Mouse (Mus musculus): ENCODE data around the gene 3830417A13Rik. TPM values are rescaled to one million over a fixed set of nuclear protein-coding genes. Genes with fewer than 3 reads are reported as not detected.

The 3830417A13Rik gene
- total RNA-seq (2014; fragmentation: Nextera tagmentation): not detected in 2 replicates
- not detected in 2 replicates for total RNA-seq (2017)

- no peak for ATAC-seq (replicated peaks; ENCODE audit: low FRiP score, low TSS enrichment, poor library complexity, severe bottlenecking)
These were observed at the start of gene 3830417A13Rik for GRCm38 (mm10) chrX:64173248-64173647. 3830417A13Rik (plus strand) TSS chrX:64173548.

DNA sequence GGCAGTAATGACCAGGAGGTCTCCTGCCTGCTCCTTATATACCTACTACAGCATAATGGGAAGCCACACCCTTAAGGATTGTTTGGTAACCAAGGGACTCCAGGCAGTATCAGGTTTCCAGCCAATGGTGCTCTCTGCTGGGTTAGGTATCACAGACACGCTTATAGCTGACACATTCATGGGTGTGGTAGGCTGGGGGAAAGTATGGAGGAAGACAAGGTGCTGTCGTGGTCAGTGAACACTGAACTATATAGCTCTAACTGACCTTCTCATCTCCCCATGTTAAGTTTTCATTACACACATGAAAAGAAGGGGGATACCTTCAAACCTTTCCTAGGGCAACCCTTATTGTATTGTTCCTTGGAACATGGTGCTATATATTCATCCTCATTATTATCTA lies 21.2 kb upstream of the 3830417A13Rik start, which contains the start of gene Gm6760:
Gene Gm6760 (minus strand): TSS at position 101 of the 400 bp plus-strand sequence.
- no peak for ATAC-seq (replicated peaks; ENCODE audit: low FRiP score, low TSS enrichment, poor library complexity, severe bottlenecking)

- ATAC-seq (replicated peaks; ENCODE audit: low FRiP score, low TSS enrichment, poor library complexity, severe bottlenecking): no peak
These were observed 7.9 kb downstream of the 3830417A13Rik start for GRCm38 (mm10) chrX:64181246-64181645.

Other genes starting within 250 kb of the 3830417A13Rik start
- gene Gm6760, start 21.4 kb upstream of the 3830417A13Rik start, total RNA-seq (2014; fragmentation: Nextera tagmentation): not detected in 2 replicates
- not detected in 2 replicates for gene Gm6760, start 21.4 kb upstream of the 3830417A13Rik start, total RNA-seq (2017)
- gene Slitrk4, start 103.4 kb downstream of the 3830417A13Rik start, total RNA-seq (2014; fragmentation: Nextera tagmentation): not detected in 2 replicates
- not detected in 2 replicates for gene Slitrk4, start 103.4 kb downstream of the 3830417A13Rik start, total RNA-seq (2017)

Data from megakaryocyte-erythroid progenitor cell, adult 5-6 weeks (primary cell).